Mouse (Mus musculus): ENCODE data around the gene Alpi.

- no peak for TF ChIP-seq CTCF (IDR thresholded peaks at IDR 0.05; ENCODE audit: control insufficient read depth, insufficient read depth, insufficient replicate concordance, low read depth, low read length)
- TF ChIP-seq POLR2A (IDR thresholded peaks at IDR 0.05; ENCODE audit: control insufficient read depth, low read depth, low read length), result no peak
Observed at GRCm38 (mm10) chr1:87059042-87059665, 42.3 kb downstream of the Alpi start.

Measured in testis, adult 2 months (tissue).